Mouse (Mus musculus) retina, postnatal 7 days (tissue): ENCODE data around the gene Cdca7l.

Experiments used
- DNase-seq: peaks from one replicate; pipeline ENCODE4 v3.0.0-alpha.2; 2012; ENCODE audit warnings: low read depth, low spot score

Gene Cdca7l

GRCm38 (mm10) chr12:117809327-117810017, 5.4 kb downstream of the Cdca7l start:
- DNase-seq = no peak

- no peak for DNase-seq
These were observed 6.0 kb downstream of the Cdca7l start for GRCm38 (mm10) chr12:117810074-117810473.

GRCm38 (mm10) chr12:117820138-117820858, 16.2 kb downstream of the Cdca7l start:
- peak; percentile 24 for DNase-seq

DNA sequence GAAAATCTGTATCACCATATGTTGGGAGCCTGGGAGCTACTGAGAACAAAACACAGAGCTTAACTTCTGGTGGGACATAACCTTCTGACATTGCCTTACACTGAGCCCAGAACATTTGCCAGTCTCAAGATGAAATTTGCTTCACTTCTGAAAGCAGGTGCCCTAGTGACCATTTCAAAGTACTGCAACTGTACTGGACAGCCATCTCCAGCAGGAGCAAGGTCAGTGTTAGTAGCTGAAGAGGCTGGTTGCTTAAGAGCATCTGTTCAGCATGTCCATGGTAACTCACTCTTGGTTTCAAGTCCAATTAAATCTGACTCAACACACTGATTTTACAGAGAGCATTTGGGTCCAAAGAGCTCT, 16.8 kb downstream of the Cdca7l start:
- DNase-seq = no peak

DNA sequence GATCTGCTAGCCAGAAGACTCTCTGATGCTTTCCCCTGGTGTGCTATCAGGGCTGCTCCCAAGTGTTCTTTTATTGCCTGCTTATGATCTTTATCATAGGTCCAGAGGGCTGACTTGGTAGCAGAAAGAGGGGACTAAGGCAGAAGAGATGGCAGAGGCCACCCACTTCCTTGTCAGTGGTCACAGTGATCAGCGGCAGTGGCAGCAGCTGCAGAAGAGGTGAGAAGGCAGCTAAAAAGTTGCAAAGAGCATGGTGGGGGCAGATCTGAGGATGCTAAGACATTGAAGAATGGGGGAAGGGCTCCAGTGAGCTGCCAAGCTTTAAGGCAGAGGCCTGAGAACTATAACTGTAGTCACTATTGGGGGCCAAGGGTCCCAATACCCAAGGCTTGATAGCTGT, 17.3 kb downstream of the Cdca7l start:
- no peak for DNase-seq

- DNase-seq = no peak
These were observed 24.3 kb downstream of the Cdca7l start for GRCm38 (mm10) chr12:117828350-117828749.

- DNase-seq = no peak
These were observed 27.4 kb downstream of the Cdca7l start for GRCm38 (mm10) chr12:117831351-117831961.

DNA sequence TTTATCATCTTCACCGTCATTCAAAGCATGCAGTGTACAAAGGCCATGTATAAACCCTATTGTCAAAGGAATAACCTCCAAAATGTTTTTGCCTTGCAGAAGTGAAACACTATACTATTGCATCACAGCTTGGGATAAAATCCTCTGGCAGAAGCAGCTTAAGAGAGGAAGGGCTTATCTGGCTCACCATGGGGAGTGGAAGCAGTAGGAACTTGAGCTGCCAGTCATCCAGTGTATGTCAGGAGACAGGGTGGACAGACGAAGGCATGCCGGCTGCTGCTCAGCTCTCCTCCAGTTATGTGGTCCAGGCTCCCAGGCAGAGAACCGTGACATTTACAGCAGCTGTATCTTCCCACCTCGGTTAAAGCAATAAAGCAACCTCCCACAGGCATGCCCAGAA, 28.1 kb downstream of the Cdca7l start:
- no peak for DNase-seq

GRCm38 (mm10) chr12:117834652-117835051, 30.6 kb downstream of the Cdca7l start:
- no peak for DNase-seq

- no peak for DNase-seq
These were observed 31.3 kb downstream of the Cdca7l start for GRCm38 (mm10) chr12:117835371-117835770.

DNA sequence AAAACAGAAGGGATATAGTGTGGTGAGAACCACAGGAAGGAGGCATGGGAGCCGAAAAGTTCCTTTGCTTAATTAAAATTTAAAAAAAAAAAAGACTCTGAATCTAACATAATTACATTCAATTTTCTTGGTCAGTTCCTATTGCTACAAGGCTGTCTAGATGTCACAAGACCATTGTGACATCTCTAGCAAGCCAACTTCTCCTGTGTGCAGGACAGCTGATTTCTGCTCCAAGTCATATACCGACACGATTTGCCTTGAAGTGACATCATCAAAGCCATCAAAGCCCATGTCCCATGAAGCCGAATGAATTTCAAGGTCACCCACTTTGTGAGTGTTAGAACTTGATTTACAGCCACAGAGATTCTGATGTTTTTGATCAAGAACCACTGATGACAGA, 33.3 kb downstream of the Cdca7l start:
- DNase-seq = no peak

- DNase-seq = no peak
These were observed 36.6 kb downstream of the Cdca7l start for GRCm38 (mm10) chr12:117840705-117841104.

- no peak for DNase-seq
These were observed 38.6 kb downstream of the Cdca7l start for GRCm38 (mm10) chr12:117842676-117843075.

DNA sequence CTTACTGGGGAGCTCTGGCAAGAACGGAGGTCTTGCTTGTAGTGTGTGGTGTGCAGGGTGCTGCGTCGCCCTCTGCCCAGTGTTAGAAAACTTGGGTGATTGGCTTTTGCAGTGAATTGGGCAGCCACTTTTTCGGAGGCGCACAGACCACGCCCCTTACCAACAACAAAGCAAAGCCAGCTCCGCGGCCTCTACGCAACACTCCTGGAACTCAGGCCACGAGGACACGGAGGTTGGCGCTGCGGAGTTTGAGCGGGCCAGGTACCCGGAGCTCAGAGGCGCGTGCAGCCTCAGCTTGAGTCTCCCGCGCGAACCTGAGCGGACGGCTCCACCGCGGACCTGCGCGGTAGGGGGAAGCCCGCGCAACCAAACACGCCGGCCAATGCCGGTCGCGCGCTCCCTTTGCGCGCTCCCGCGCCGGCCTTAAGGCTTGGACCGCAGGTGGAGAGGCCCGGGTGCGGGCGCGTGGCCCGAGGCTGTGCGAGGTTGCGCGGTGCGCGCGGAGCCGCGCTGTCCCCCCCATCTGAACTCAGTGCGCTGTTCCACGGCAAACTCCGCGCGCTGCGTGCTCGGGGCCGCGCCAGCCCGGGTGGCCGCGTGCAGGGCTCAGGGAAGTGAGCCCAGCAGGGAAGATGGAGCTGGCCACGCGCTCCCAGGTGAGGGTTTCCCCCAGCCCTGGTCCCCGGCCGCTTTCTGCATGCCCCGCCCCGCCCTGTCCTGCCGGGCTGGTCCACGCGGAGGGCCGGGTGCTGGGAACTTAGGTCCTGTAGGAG, 39.4 kb downstream of the Cdca7l start:
- DNase-seq = peak; percentile 58

DNA sequence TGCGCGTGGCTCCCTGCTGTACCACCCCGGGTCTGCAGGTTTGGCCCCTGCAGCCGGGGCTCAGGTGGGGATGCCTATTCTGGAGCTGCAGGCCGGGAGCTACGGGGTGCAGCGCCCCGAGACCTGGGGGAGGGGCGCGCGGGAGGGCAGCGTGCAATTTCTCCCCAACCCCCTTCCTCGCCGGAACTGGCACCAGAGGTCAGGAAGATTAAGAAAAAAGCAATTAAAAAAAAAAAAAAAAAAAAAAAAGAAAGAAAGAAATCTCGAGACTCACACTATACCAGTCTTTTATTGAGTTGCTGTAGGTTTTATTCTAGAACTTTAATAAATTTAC, 40.0 kb downstream of the Cdca7l start:
- DNase-seq = no peak

DNA sequence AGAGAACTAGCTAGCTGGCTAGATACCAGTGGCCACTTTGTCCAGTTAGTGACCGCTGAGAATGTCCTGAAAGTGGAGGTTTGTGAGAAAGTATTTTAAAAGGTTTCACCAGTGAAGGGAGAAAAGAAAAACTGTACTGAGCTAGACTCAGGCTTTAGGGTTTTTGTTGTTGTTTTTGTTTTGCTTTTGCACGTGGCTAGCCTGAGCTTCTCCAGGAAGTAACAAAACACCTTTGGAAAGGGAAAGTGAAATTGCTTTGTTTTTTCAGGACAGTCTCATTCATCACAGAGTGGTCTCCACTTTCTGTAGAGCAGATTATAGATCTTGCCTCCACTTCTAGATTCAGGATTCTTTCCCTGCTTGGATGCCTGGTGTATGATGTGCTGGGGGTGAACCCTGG, 40.8 kb downstream of the Cdca7l start:
- no peak for DNase-seq

- DNase-seq = no peak
These were observed 44.5 kb downstream of the Cdca7l start for GRCm38 (mm10) chr12:117848621-117849020.

DNA sequence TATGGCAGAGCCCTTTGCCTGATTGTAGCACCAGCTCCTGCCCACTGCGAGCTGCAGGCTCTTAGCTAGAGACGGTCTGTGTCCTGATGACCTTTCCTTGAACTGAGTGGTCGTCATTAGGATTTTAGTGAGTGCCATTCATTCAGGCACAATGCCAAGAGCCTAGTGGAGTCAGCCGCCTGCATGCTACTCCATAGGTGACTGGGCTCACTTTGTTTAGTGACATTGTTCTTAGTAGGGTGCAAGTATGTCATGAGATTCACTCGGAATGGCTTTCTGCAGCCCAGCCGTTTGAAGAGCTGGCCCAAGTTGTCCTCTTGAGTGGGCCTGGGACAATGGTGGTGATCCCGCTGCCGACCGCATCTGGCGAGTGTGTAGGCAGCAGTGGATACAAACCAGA, 46.4 kb downstream of the Cdca7l start:
- no peak for DNase-seq

DNA sequence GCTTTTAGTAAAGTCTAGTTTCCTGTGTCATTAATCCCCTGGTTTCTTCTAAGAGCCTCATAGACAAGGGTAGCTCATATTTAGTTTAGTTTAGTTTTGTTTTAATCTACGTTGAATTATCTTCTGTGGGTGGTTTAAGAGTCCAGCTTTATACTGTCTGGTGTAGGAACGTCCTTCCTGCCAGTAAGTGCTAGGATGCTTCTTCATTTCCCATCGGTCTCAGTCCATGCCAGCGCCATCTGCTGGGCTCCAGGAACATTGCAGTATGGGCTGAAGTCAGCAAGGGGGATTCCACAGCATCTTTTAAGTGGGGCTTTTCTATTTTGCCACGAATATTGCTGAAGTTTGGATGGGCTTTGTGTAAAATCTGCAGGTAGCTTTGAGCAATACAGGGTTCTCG, 49.2 kb downstream of the Cdca7l start:
- peak; percentile 32 for DNase-seq

DNA sequence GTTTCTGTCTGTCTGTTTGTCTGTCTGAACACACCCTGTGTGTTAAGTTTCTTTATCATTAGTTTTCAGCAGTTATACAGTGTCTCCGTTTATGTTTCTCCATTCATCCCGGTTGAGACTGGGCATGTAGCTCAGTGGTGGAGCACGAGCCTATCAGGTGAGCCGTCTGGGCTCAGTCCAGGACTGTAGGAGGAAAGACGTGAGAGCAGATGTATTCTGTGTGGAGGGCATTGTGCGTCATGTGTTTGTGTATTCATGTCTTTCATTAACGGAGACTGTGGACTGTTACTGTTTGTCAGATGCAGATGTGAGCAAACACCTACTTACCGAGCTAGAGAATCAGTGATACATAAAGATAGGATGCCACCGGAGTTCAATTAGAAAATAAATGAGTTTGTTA, 52.9 kb downstream of the Cdca7l start:
- no peak for DNase-seq

DNA sequence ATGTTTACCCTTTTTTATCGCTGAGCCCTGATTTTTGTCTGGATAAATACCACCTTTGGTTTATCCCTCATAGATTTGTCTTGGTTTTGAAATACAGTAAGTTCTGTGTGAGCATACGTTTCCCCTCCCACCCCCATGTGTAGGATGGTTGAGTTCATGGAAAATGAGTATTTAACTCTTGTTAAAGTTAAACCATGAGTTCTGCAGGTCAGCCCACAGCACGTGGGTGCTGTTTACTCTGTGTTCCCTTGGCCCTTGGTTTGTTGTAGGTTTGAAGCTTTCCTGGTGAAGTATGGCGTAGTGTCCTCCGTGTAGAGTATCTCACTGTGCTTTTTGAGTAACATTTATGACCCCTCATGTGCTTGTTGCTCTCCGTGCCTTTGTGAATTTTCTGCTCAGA, 53.8 kb downstream of the Cdca7l start:
- DNase-seq = no peak

- DNase-seq = no peak
These were observed 56.8 kb downstream of the Cdca7l start for GRCm38 (mm10) chr12:117860840-117861239.
